Mouse (Mus musculus): ENCODE results near the gene Nmnat1.

GRCm38 (mm10) chr4:149504363-149504762 lies 19.4 kb upstream of the Nmnat1 start:
- TF ChIP-seq POLR2A (IDR thresholded peaks at IDR 0.05; ENCODE audit: control insufficient read depth, extremely low read depth, insufficient read depth, low read length, poor library complexity) (no peak), CTCF (IDR thresholded peaks at IDR 0.05; ENCODE audit: borderline replicate concordance, control insufficient read depth, extremely low read depth, insufficient read depth, low read length, poor library complexity) (no peak)
